Mouse (Mus musculus) layer of hippocampus, adult 18-20 months (tissue): ENCODE data around the gene Akr1cl. TPM values are rescaled to one million over a fixed set of nuclear protein-coding genes. Genes with fewer than 3 reads are reported as not detected.

ENCODE experiments used
- DNase-seq, 2 experiments: peaks; one replicate each; pipeline ENCODE4 v3.0.0; 2022; ENCODE audit warnings: low spot score in 2 of 2
- total RNA-seq, 2 experiments: library from RNA; stranded (reverse); gene quantifications; 2 replicates each; pipeline ENCODE4 v1.2.3; 2021

Gene Akr1cl
- total RNA-seq, 2 experiments from 2014 or later, result not detected

DNA sequence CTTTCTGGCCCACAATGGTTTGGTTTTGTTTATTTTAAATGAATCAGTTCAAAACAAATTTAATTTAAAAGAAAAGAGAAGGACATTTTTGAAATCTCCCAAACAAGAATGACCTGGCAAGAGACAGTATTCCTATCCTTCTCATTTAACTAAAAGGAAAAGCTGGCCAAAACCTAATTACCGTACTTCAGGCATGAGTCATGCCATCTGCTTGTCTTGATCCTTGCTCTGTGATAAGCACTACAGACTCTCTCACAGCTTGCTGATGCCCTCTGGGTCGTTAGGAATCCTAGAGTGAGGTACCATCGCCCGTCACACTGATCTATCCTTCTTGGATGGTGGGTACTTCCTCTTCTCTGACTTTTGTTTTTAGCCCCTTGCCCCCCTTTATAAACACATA lies 39.4 kb downstream of the Akr1cl start:
- DNase-seq, result no peak

DNA sequence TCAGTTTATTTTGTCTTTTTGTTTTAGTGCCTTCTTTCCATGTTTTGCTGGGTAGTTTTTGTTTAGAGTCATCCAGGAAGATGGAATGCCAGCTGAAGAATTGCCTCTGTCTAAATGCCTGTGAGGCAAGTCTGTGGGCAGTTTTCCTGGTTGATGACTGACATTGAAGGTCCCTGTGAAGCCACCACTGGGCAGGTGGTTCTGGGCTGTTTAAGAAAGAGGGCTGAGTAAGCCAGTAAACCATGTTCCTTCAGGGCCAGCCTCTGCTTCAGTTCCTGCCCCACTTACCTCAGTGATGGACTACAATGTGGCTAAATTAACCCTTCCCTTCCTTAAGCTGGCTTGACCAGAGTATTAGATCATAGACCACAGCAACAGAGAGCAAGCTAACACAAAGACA lies 44.4 kb downstream of the Akr1cl start:
- DNase-seq, result no peak

- peak; percentile 62 to 87 for DNase-seq
Measured at GRCm38 (mm10) chr1:64986120-64986519, 46.4 kb downstream of the Akr1cl start.

DNA sequence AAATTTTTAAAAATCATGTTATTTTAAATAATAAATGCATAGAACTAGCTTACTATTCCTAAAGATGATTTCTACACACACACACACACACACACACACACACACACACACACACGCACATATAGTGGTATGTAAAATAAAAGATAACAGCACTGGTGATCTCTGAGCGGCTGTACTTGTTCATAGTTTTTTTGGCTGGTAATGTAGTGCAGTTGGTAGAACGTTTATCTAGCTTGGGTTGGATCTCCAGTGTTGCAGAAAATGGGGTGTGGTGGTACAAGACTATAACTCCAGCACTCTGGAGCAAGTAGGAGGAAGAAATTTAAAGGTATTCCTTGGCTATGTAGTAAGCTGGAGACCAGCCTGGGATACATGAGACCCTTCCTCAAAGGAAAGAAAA lies 49.3 kb downstream of the Akr1cl start:
- no peak for DNase-seq

DNA sequence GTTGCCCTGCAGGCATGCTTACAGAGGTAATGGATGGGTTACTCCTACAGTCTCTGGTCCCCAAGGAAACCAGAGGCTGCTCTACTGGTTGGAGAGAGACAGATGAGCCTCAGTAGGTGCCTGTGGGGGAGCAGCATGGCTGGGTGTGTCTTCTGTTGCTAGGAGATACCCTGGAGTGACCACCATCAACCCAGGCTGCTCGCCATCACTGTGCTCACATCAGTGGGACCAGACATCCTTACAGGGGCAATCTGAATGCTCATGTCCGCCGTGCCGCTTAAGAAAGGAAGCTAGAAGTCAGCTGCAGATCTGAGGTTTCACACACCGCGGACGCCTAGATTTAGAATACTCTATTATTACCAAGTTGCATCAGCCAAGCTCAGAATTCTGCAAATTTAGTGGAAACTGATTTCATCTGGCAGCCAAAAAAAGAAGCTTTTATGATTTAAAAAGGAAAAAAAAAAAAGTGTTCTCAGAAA lies 54.2 kb downstream of the Akr1cl start:
- DNase-seq, result peak; percentile 18 to 34

DNA sequence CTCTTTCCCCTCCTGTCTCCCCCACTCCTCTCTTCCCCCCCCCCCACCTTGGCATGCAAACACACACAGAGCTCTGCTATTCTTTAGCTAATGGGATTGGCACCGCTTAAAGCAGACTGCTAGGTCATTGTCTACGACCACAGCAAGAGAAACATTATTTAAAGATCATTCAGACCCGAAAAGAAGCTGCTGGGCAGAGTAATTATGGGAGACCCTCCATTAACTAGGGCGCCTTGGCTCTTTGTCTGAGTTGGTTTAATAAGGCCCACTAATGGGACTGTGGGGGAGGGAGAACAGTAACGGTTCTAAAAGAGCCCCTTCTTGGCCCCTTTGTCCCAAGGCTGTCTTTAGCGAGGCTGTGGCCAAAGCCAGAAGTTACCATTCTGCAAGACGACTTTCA lies 57.2 kb downstream of the Akr1cl start:
- DNase-seq, result no peak

DNA sequence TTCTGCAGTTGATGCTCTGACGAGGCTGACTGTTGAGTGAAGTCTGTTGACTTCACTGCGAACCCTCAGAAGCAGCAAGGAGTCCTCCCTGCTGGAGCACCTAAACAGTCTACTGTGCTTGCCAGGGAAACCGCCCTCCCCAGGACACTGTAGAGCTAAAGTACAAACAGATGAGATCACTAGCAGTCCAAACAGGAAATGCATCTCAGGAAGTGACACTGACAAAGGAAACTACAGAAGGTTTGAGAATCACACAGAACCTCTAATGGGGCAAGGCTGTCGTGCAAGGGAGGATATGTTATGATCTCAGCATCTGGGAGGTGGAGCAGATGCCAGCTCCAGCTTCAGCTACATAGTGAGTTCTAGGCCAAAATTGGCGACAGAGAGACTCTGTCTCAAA lies 61.9 kb downstream of the Akr1cl start:
- no peak for DNase-seq

Other genes with a start within 250 kb of the Akr1cl start
- 10 to 100 TPM; 36.9 to 39.7 TPM for gene Plekhm3, start 75.9 kb downstream of the Akr1cl start, total RNA-seq
- gene Cryge, start 18.4 kb upstream of the Akr1cl start, total RNA-seq, result not detected
- gene Crygd, start 30.7 kb upstream of the Akr1cl start, total RNA-seq, result not detected
- gene Crygc, start 40.9 kb upstream of the Akr1cl start, total RNA-seq, result not detected
- gene Crygb, start 49.5 kb upstream of the Akr1cl start, total RNA-seq, result not detected
- under 1 TPM in 1 of 2 experiments, not detected in 1; 0.48 TPM for gene Cryga, start 70.6 kb upstream of the Akr1cl start, total RNA-seq
- under 1 TPM in 1 of 2 experiments, not detected in 1; 0.54 TPM for gene Gm28845, start 86.8 kb upstream of the Akr1cl start, total RNA-seq
- 1 to 10 TPM; 9.3 to 9.5 TPM for gene D630023F18Rik, start 90.5 kb upstream of the Akr1cl start, total RNA-seq
- gene Idh1, start 153.7 kb upstream of the Akr1cl start, total RNA-seq, result 10 to 100 TPM; 40.0 to 47.8 TPM
- 10 to 100 TPM; 39.2 to 42.2 TPM for gene Pikfyve, start 153.9 kb upstream of the Akr1cl start, total RNA-seq
- under 1 TPM; 0.30 TPM for gene Pth2r, start 249.3 kb upstream of the Akr1cl start, total RNA-seq